Mouse (Mus musculus): ENCODE data around the gene Cadm1. TPM values are rescaled to one million over a fixed set of nuclear protein-coding genes. Genes with fewer than 3 reads are reported as not detected.

Cadm1 gene
- total RNA-seq (2021) = 1 to 10 TPM; 3.3 to 4.8 TPM
- long read RNA-seq, experiment 1, partial matches to known transcripts = 4 of 5 reads
- long read RNA-seq, experiment 1, other reads (novel, unspliced or antisense) = 1 of 5 reads
- long read RNA-seq, experiment 2, partial matches to known transcripts = 0 of 2 reads
- long read RNA-seq, experiment 2, other reads (novel, unspliced or antisense) = 2 of 2 reads

- intact Hi-C loops (cut with DNase I; ENCODE audit: low total_unique reads) = loop anchor here (10.0 kb wide), 1 partner anchor 175 kb away; no protein-coding TSS in a partner anchor
- DNase-seq = peak; percentile 94
Measured at GRCm38 (mm10) chr9:47529602-47530450, at the start of gene Cadm1. Gene Cadm1, plus strand, starts transcription at chr9:47530173.

GRCm38 (mm10) chr9:47484506-47484905 lies 45.5 kb upstream of the Cadm1 start:
- no peak for DNase-seq
- intact Hi-C loops (cut with DNase I; ENCODE audit: low total_unique reads) = no loop called here

- DNase-seq = no peak
- intact Hi-C loops (cut with DNase I; ENCODE audit: low total_unique reads) = no loop called here
Measured at GRCm38 (mm10) chr9:47485186-47485585, 44.8 kb upstream of the Cadm1 start.

GRCm38 (mm10) chr9:47499761-47500160 lies 30.2 kb upstream of the Cadm1 start:
- intact Hi-C loops (cut with DNase I; ENCODE audit: low total_unique reads) = no loop called here
- no peak for DNase-seq

- intact Hi-C loops (cut with DNase I; ENCODE audit: low total_unique reads) = no loop called here
Measured at GRCm38 (mm10) chr9:47505956-47506355, 24.0 kb upstream of the Cadm1 start.

GRCm38 (mm10) chr9:47506876-47507275 lies 23.1 kb upstream of the Cadm1 start:
- intact Hi-C loops (cut with DNase I; ENCODE audit: low total_unique reads) = no loop called here
- no peak for DNase-seq

More at GRCm38 (mm10) chr9:47505956-47506355, 24.0 kb upstream of the Cadm1 start:
- no peak for DNase-seq

- intact Hi-C loops (cut with DNase I; ENCODE audit: low total_unique reads) = no loop called here
- DNase-seq = no peak
Measured at GRCm38 (mm10) chr9:47508109-47508508, 21.9 kb upstream of the Cadm1 start.

- intact Hi-C loops (cut with DNase I; ENCODE audit: low total_unique reads) = no loop called here
- DNase-seq = no peak
Measured at GRCm38 (mm10) chr9:47512521-47512920, 17.5 kb upstream of the Cadm1 start.

GRCm38 (mm10) chr9:47514318-47514717 lies 15.7 kb upstream of the Cadm1 start:
- intact Hi-C loops (cut with DNase I; ENCODE audit: low total_unique reads) = no loop called here
- no peak for DNase-seq

- no peak for DNase-seq
- intact Hi-C loops (cut with DNase I; ENCODE audit: low total_unique reads) = no loop called here
Measured at GRCm38 (mm10) chr9:47516238-47516637, 13.7 kb upstream of the Cadm1 start.

- DNase-seq = no peak
- intact Hi-C loops (cut with DNase I; ENCODE audit: low total_unique reads) = no loop called here
Measured at GRCm38 (mm10) chr9:47527290-47527689, 2.7 kb upstream of the Cadm1 start.

- intact Hi-C loops (cut with DNase I; ENCODE audit: low total_unique reads) = no loop called here
- DNase-seq = no peak
Measured at GRCm38 (mm10) chr9:47527741-47528140, 2.2 kb upstream of the Cadm1 start.

- intact Hi-C loops (cut with DNase I; ENCODE audit: low total_unique reads) = no loop called here
- DNase-seq = no peak
Measured at GRCm38 (mm10) chr9:47529182-47529581, 791 bp upstream of the Cadm1 start.

GRCm38 (mm10) chr9:47530544-47530921 lies 560 bp downstream of the Cadm1 start:
- DNase-seq = no peak
- intact Hi-C loops (cut with DNase I; ENCODE audit: low total_unique reads) = loop anchor here (10.0 kb wide), 1 partner anchor 174 kb away; no protein-coding TSS in a partner anchor

GRCm38 (mm10) chr9:47530922-47531850 lies 1.2 kb downstream of the Cadm1 start:
- intact Hi-C loops (cut with DNase I; ENCODE audit: low total_unique reads) = loop anchor here (10.0 kb wide), 1 partner anchor 174 kb away; no protein-coding TSS in a partner anchor
- DNase-seq = peak; percentile 46

GRCm38 (mm10) chr9:47532215-47532865 lies 2.4 kb downstream of the Cadm1 start:
- DNase-seq = no peak
- intact Hi-C loops (cut with DNase I; ENCODE audit: low total_unique reads) = loop anchor here (10.0 kb wide), 1 partner anchor 172 kb away; no protein-coding TSS in a partner anchor

GRCm38 (mm10) chr9:47533461-47533860 lies 3.5 kb downstream of the Cadm1 start:
- DNase-seq = no peak
- intact Hi-C loops (cut with DNase I; ENCODE audit: low total_unique reads) = loop anchor here (10.0 kb wide), 1 partner anchor 171 kb away; no protein-coding TSS in a partner anchor

- no peak for DNase-seq
Measured at GRCm38 (mm10) chr9:47534573-47535475, 4.9 kb downstream of the Cadm1 start.

More at GRCm38 (mm10) chr9:47534573-47535475, 4.9 kb downstream of the Cadm1 start:
- intact Hi-C loops (cut with DNase I; ENCODE audit: low total_unique reads) = loop anchor here (10.0 kb wide), 1 partner anchor 170 kb away; no protein-coding TSS in a partner anchor

Measured in gastrocnemius, postnatal 14 days (tissue).